Mouse (Mus musculus) neural tube, embryonic 14.5 days (tissue): Measurements from ENCODE around the gene Sulf2. TPM values are rescaled to one million over a fixed set of nuclear protein-coding genes. Genes with fewer than 3 reads are reported as not detected.

Source experiments
- ATAC-seq: fragments of 200-750 bp; cut with Nextera tagmentation; 2 replicates; pipeline ENCODE4 v1.8.0; 2017; ENCODE audit warnings: low read depth, mild to moderate bottlenecking, moderate TSS enrichment, moderate library complexity
- H3K27ac ChIP-seq: fragments of 300-500 bp; sonication (generic); 2 replicates; pipeline ENCODE4 v1.5.1; 2014; ENCODE audit warnings: low read depth, mild to moderate bottlenecking, control low read depth, low read length, moderate library complexity, mixed read lengths
- H3K27me3 ChIP-seq: fragments of 300-500 bp; sonication (generic); 2 replicates; pipeline ENCODE4 v1.6.1; 2014; ENCODE audit warnings: low read length; ENCODE audit not compliant: control insufficient read depth, insufficient read depth
- H3K36me3 ChIP-seq: fragments of 300-500 bp; sonication (generic); 2 replicates; pipeline ENCODE4 v1.6.1; 2014; ENCODE audit warnings: low read length, mixed read lengths; ENCODE audit not compliant: control insufficient read depth, insufficient read depth
- H3K4me1 ChIP-seq: fragments of 300-500 bp; sonication (generic); 2 replicates; pipeline ENCODE4 v1.6.1; 2014; ENCODE audit warnings: low read length; ENCODE audit not compliant: control insufficient read depth, insufficient read depth
- H3K4me2 ChIP-seq: fragments of 300-500 bp; sonication (generic); 2 replicates; pipeline ENCODE4 v1.6.1; 2014; ENCODE audit warnings: mild to moderate bottlenecking, low read depth, low read length, control low read depth
- H3K4me3 ChIP-seq: fragments of 300-500 bp; sonication (generic); 2 replicates; pipeline ENCODE4 v1.5.1; 2014; ENCODE audit warnings: low read depth, low read length, control low read depth, mixed read lengths
- H3K9ac ChIP-seq: fragments of 300-500 bp; sonication (generic); replicated peaks from 2 replicates; pipeline ENCODE4 v1.6.1; 2014; ENCODE audit warnings: low read depth, mild to moderate bottlenecking, control low read depth, low read length, mixed read lengths
- H3K9me3 ChIP-seq: fragments of 300-500 bp; sonication (generic); 2 replicates; pipeline ENCODE4 v1.6.1; 2016; ENCODE audit warnings: low read length; ENCODE audit not compliant: control insufficient read depth
- WGBS: fragments of 180-500 bp; shearing (Covaris S2); extraction: QIAGEN DNeasy Blood & Tissue Kit; methylation state at CpG from one replicate; pipeline ENCODE4 v1.1.7; 2014; 5-methylcytosine and 5-hydroxymethylcytosine counted together
- polyA plus RNA-seq: library from polyadenylated mRNA; unstranded; fragments of >200 nt; fragmentation: Nextera tagmentation; extraction: Ambion mirVana; gene quantifications from 2 replicates; pipeline ENCODE4 v1.2.1, GENCODE M21; 2014

Sulf2 gene
- polyA plus RNA-seq, 1 experiment from 2014 or later, result 141 TPM

GRCm38 (mm10) chr2:166025943-166026342 is 129.5 kb downstream of the Sulf2 start:
- no peak overlapping the region for H3K4me3 ChIP-seq
- WGBS, result 92% methylated on average over 5 of the region's 5 CpGs
- no peaks in the 10 kb centered on the region for H3K9me3 ChIP-seq
- no peak overlapping the region for H3K9ac ChIP-seq
- no peak overlapping the region for H3K4me2 ChIP-seq
- no peaks in the 10 kb centered on the region for H3K27me3 ChIP-seq
- H3K4me1 ChIP-seq, result peaks cover 20% of the 10 kb centered on the region
- no peak for ATAC-seq
- H3K36me3 ChIP-seq, result no peaks in the 10 kb centered on the region
- H3K27ac ChIP-seq, result no peak overlapping the region

- Histone ChIP-seq H3K27me3 (no peaks in the 10 kb centered on the region), H3K4me2 (no peak overlapping the region), H3K9me3 (no peaks in the 10 kb centered on the region), H3K9ac (no peak overlapping the region), H3K36me3 (no peaks in the 10 kb centered on the region), H3K4me3 (no peak overlapping the region), H3K27ac (no peak overlapping the region), H3K4me1 (peaks cover 16% of the 10 kb centered on the region)
- WGBS, result 72% methylated on average over 4 of the region's 4 CpGs
- no peak for ATAC-seq
Measured at GRCm38 (mm10) chr2:166024621-166025020, 130.8 kb downstream of the Sulf2 start.

GRCm38 (mm10) chr2:166024079-166024478 is 131.4 kb downstream of the Sulf2 start:
- no peaks in the 10 kb centered on the region for H3K9me3 ChIP-seq
- WGBS, result 95% methylated on average over 3 of the region's 3 CpGs
- ATAC-seq, result no peak
- no peak overlapping the region for H3K4me2 ChIP-seq
- H3K36me3 ChIP-seq, result no peaks in the 10 kb centered on the region
- peaks cover 16% of the 10 kb centered on the region for H3K4me1 ChIP-seq
- H3K27ac ChIP-seq, result no peak overlapping the region
- no peak overlapping the region for H3K4me3 ChIP-seq
- H3K27me3 ChIP-seq, result no peaks in the 10 kb centered on the region
- no peak overlapping the region for H3K9ac ChIP-seq

Other genes starting within 250 kb of the Sulf2 start
- gene Ncoa3, start 163.0 kb downstream of the Sulf2 start, polyA plus RNA-seq, result 17.1 and 18.5 TPM in 2 replicates